Mouse (Mus musculus) thymus, adult 18-20 months (tissue): ENCODE measurements around the gene Tnrc6c.
A peak's percentile ranks its signal among the peaks of the same experiment; 100 is the strongest.
"Not testable (repeated sequence)": the region's sequence is repeated elsewhere in the genome, so short reads cannot be mapped to it uniquely, and the experiment has no call there.

ENCODE experiments used
- DNase-seq, 2 experiments: peaks; one replicate each; pipeline ENCODE4 v3.0.0; 2022; ENCODE audit warnings: mixed read lengths in 2 of 2

Tnrc6c gene

DNA sequence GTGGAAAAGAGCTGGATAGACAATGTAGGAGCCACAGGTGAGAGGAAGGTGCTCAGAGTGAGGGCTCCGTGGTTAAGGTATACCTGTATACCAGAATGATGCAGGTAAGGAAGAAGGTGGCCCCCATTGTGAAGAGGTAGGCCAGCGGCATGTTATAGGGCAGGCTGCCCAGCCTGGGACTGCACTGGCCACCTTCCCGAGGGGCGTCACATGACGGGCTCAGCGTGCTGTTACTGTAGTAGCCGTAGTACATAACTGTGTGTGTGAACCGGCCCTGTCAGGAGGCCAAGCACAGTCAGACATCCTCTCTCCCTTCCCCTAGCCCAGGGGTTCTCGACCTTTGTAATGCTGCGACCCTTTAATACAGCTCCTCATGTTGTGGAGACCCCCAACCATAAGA is 120.8 kb downstream of the Tnrc6c start:
- DNase-seq, result no peak

GRCm38 (mm10) chr11:117775540-117775939 is 121.5 kb downstream of the Tnrc6c start:
- DNase-seq, result no peak

DNA sequence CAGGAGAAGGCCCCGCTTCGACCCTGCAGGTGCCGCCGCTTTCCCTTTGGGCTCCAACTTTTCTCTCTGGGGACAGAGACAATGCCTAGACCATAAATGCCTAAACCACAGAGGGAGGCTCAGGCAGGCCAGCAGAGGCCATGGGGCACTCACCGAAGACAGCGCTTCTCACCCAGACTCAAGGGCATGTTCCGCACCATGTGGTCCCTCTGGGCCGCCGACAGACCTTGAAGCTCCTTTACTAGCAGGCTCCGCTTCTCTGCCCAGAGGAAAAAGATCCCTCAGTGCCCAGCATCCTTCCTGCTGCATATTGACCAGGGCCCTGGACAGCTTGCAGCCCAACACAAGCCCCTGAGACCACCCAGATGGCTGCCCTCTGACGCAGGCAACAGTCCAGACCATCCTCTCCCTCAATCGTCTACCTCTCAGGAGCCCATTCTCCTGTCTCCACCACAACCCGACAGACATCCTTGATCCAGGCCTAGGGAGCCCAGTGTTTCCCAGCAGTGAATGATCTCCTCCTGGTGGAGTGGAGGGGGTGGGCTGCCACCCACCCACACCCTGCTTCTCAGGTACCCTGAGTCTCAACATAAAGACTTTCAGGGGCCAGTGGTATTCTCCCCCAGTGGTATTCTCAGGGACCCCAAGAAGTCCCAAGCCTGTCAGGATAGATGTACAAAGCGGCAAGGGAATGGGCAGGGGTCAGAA is 122.2 kb downstream of the Tnrc6c start:
- DNase-seq, result no peak

GRCm38 (mm10) chr11:117777111-117777510 is 123.0 kb downstream of the Tnrc6c start:
- no peak for DNase-seq

DNA sequence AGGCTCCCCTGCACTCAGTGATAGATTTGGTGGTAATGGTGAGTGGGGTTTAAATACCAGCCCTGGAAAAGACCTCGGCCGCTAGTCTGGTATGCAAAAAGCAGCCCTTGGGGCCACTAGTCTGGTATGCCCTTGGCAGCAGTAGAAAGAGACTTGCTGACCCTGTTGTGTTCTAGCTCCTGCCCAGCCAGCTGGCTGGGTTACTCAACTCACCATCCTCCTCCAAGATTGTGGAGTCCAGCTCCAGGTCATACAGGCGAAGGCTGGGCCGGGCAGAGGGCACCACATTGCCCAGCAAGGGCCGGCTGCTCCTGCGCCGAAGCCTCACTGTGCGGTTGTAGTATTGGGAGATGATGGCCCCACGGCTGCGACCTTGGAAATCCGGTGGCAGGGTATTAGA is 123.9 kb downstream of the Tnrc6c start:
- DNase-seq, result no peak

DNA sequence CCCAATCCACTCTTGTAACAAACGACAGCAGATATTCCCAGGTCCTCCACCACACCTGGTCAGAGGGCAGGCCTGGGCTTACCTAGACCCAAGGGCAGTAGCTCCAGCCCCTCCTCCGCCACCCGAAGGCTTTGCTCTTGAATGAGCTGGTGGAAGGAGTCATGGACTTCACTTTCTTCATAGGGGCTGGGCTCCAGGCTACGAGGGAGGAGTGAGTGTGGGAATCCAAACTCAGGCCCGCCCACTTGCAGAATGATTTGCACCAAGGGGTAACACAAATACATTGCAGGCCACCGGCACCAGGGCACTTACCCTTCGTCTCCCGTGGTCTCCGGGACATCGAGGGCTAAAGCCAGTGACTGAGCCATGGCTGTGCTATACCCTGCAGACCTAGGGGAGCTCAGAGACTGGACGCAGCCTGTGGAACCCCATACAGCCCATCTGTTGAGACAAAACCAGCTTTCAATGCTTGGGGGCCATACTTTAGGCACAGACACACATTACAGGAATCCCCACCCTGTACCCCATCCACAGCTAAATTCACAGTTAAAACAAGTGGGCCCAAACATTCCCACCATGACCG is 124.9 kb downstream of the Tnrc6c start:
- DNase-seq, result no peak

- peak; percentile 57 to 62 for DNase-seq
These were observed 125.5 kb downstream of the Tnrc6c start for GRCm38 (mm10) chr11:117779434-117780198.

DNA sequence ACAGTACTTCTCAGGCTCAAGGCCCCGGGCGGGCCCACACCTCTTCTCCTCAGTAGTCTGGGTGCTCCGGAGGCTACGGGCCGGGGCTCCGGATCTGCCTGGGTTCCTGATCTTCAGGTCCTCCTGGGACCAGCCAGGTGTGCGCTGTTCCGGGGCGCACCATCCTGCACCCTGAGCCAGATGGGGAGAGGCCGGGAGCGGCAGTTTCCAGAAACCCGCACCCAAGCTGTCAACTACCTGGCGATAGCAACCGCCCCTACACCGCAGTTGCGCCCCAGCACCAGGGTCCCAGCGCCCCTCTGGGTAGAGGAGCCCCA is 126.1 kb downstream of the Tnrc6c start:
- DNase-seq, result no peak

- peak; percentile 91 to 96 for DNase-seq
These were observed 126.6 kb downstream of the Tnrc6c start for GRCm38 (mm10) chr11:117780582-117781111.

DNA sequence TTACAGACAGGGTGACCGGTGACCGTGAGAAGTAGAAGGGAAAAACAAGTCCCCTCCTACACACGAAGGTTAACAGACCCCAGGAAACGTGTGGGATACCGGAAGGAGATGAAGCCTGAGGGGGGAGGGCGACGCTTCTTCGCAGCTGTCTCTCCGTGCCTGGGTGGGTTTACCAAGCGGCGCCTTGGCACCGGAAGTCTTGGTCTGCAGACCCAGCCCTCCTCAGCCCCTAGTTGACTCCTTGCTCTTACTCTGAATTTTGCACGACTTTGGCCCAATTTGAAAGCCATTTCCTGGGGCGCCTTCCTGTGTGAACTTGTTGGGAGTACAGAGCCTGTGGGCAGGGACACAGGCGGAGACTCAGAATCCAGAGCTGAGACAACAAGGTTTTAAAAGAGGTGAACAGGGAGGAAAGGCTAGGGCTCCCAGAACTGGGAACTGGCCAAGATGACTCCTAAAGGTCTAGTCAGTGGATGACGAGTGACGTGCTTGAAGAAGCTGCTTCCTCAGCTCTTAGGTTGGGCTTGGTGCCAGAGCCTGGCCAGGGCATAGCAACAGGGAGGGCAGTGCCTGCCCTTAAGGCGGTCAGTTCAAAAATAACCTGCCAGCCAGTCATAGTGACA is 127.2 kb downstream of the Tnrc6c start:
- peak; percentile 82 to 89 for DNase-seq

DNA sequence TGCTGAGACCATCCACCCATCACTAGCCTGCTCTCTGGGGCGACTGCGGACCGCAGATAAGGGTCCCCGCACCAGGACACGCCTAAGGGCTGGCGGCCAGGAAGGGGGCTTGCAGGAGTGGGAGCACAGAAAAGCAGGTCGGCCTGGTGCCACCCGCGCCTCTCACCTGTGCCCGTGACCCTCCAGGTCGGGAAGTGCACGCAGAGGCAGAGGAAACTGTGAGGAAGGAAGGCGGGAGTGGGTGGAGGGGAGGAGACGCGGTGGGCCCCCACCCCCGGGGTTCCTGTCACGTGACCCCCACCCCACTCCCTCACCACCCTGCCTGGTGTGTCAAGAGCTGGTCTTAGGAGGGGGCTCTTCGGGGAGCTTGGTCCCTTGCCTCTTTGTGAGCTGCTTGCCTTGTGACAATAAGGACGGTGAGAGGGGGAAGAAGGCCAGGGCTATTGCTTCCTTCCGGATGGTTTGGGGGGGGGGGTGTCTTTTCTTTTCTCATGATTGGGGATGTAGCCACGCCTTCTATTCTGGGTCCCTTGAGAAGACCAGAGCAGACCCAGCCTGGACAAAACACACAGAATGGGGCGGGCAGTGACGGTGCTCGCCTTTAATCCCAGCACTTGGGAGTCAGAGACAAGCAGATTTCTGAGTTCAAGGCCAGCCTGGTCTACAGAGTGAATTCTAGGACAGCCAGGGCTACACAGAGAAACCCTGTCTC is 128.1 kb downstream of the Tnrc6c start, which contains the start of the genes Tmc8 and Tmc6:
Tmc8 (plus strand) TSS at position 84 of the 712 bp plus-strand sequence.
Tmc6 (minus strand) TSS at position 206 of the 712 bp plus-strand sequence.
- peak; percentile 86 to 92 for DNase-seq

DNA sequence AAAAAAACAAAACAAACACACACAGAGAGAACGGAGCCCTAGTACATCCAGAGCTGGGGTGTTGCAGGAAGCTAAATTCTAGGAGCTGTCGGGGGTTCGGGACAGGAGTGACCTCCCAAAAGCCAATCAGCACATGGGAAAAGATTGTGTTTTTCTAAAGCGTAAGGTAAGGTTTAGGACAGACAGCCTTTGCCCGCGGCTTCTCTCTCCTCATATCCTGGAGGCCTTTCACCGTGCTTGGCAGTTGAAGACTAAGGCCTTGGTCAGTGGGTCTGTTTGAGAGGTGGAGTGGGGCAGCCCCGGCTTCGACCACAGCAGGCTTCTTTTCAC is 128.6 kb downstream of the Tnrc6c start:
- DNase-seq, result no peak

GRCm38 (mm10) chr11:117783089-117783488 is 129.0 kb downstream of the Tnrc6c start:
- DNase-seq, result peak; percentile 85 to 91

DNA sequence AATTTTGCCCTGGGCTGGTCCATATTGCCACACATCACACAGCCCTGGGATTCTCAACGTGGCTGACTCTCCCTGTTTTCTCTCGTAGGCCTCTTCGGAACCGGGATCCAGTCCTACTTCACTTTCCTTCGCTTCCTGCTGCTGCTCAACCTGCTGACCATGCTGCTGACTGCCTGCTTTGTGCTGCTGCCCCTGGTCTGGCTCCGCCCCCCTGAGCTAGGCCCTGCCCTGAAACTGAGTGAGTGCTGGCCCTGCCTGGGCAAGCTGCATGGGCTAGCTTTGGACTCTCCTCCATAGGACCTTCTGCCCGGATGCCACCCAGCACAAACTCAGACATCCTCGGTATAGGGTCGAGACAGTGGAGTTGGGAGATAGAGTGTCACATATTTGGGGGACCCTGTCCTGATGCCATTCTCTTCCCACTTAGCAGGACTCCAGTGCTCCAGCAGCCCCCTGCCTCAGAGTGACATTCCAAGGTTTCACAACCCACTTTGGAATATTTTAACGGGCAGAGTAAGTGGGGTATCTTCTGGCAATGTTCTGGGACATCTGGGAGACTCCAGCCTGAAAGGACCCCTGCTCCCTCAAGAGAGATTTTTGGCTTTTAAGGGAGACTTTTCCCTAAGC is 129.7 kb downstream of the Tnrc6c start:
- peak; percentile 41 to 57 for DNase-seq

GRCm38 (mm10) chr11:117786294-117786693 is 132.2 kb downstream of the Tnrc6c start:
- DNase-seq, result peak; percentile 50 to 63

GRCm38 (mm10) chr11:117788481-117788880 is 134.4 kb downstream of the Tnrc6c start:
- not testable (repeated sequence) for DNase-seq

DNA sequence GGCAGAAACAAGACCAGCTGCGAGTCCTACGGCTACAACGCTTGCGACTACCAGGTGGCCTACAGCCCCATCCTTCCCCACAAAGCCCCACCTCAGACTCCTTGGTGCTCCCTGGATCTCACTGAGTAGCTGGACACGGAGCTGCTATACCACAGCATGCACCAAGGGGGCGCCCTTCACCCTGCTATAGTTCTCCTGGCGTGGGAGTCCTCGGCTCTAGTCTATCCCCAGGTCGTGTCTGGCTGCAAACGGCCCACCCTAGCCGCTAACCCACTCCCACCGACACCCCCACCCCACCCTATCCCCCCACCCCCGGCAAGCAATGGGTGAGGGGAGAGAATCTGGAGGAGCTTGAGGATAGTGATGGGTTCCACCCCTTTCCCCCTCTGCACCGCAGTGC is 136.2 kb downstream of the Tnrc6c start:
- DNase-seq, result peak in 1 of 2 experiments; percentile 60

DNA sequence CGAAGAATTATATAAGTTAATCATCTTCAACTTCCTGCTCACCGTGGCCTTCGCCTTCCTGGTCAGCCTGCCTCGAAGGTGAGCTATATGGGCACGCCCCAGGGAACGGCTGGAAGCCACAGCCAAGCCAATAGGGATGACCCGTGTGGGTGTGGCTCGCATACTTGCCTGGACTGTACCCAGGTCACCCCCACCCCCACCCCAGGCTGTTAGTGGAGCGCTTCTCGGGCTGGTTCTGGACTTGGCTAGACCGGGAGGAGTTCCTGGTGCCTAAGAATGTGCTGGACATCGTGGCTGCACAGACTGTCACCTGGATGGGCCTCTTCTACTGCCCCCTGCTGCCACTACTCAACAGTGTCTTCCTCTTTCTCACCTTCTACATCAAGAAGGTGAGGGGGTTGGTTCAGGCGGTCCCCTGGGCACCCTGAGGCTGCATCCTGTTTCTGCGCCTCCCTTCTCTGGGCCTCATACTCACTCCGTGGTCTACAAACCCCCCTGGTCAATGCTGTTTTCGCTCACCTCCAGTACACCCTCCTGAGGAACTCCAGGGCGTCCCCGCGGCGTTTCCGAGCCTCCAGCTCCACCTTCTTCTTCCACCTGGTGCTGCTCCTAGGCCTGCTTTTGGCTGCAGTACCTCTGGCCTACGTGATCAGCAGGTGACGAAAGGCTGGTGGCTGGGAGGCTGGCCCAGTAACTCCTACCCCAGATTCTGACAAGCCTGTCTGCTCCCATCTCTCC is 136.8 kb downstream of the Tnrc6c start:
- DNase-seq, result no peak

- DNase-seq, result no peak
These were observed 137.3 kb downstream of the Tnrc6c start for GRCm38 (mm10) chr11:117791441-117791761.

- peak in 1 of 2 experiments; percentile 70 for DNase-seq
These were observed 138.3 kb downstream of the Tnrc6c start for GRCm38 (mm10) chr11:117792281-117792888.

DNA sequence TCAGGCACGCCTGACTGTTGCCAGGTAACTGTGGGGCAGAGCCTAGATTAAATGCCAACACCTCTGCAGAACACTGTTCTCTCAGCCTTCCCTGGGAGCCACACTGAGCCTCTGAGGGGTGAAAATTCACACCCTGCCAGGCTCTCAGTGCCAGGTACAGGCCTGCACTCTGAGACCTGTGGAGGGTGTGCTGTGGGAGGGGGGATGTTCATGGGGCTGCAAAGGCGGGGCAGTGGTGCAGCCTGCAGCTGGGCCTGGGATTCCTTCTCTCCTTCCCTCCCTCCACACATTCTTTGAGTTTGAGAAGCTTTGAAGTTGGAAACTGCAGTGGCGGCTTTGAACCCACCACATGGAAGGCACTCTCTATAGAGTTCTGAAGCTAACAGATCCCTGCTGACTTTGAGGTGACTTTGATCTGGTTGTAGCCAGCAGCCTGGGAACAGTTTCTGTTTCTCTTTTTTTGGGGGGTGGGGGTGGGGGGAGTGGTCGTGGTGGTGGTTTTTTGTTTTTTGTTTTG is 140.0 kb downstream of the Tnrc6c start:
- DNase-seq, result no peak
